Mouse (Mus musculus): ENCODE data around the gene Qtrt1. TPM values are rescaled to one million over a fixed set of nuclear protein-coding genes. Genes with fewer than 3 reads are reported as not detected.

The Qtrt1 gene
- total and polyA plus RNA-seq, 3 experiments, result 48.1 to 57.8 (median 56.8) TPM

GRCm38 (mm10) chr9:21395692-21396091 is 15.9 kb upstream of the Qtrt1 start:
- Histone ChIP-seq H3K36me3 (replicated peaks in 1 of 2; ENCODE audit: control insufficient read depth in 1 of 2, insufficient read depth in 1 of 2, low read length in 1 of 2) (peaks cover 84 to 98% of the 10 kb centered on the region in 2 experiments), H3K9me3 (replicated peaks; ENCODE audit: low read length) (no peaks in the 10 kb centered on the region), H3K9ac (ENCODE audit: insufficient read depth, low read depth) (no peak overlapping the region), H3K79me2 (replicated peaks; ENCODE audit: control insufficient read depth, extremely low read depth, insufficient read depth, poor library complexity, severe bottlenecking) (no peaks in the 10 kb centered on the region; the same call in 1 of the 2 replicates), H3K27me3 (replicated peaks) (no peaks in the 10 kb centered on the region), H3K27ac (ENCODE audit: insufficient read depth, low read depth) (no peak overlapping the region), H3K4me2 (ENCODE audit: insufficient read depth, low read depth, poor library complexity, severe bottlenecking) (no peak overlapping the region), H3K4me1 (ENCODE audit: control insufficient read depth in 1 of 2, insufficient read depth in 2 of 2) (no peaks in the 10 kb centered on the region), H3K4me3 (replicated peaks in 1 of 3; ENCODE audit: low read depth in 2 of 3, low read length in 2 of 3, poor library complexity in 1 of 3) (no peak overlapping the region)
- dilution Hi-C loops (cut with MboI; ENCODE audit: extremely low pct_ligation_motif_present, extremely low pct_unique_long_range_greater_than_20kb, low sequenced_read_pairs), result no loop called here
- TF ChIP-seq CHD1 (IDR thresholded peaks at IDR 0.05; ENCODE audit: low read depth, low read length) (no peak), ETS1 (conservative IDR thresholded peaks at IDR 0.05; ENCODE audit: low read depth, low read length) (no peak), RAD21 (IDR thresholded peaks at IDR 0.05; ENCODE audit: low read depth, low read length) (no peak), HCFC1 (IDR thresholded peaks at IDR 0.05; ENCODE audit: low read depth, low read length) (no peak), MYC (IDR thresholded peaks at IDR 0.05; ENCODE audit: low read depth, low read length) (no peak), MXI1 (IDR thresholded peaks at IDR 0.05; ENCODE audit: low read depth, low read length) (no peak), NELFE (IDR thresholded peaks at IDR 0.05; ENCODE audit: low read depth, low read length) (no peak), GABPA (IDR thresholded peaks at IDR 0.05; ENCODE audit: insufficient replicate concordance, low read depth, low read length) (no peak), KAT2A (IDR thresholded peaks at IDR 0.05; ENCODE audit: insufficient replicate concordance, low read length) (no peak), TBP (conservative IDR thresholded peaks at IDR 0.05; ENCODE audit: low read depth, low read length) (no peak), PAX5 (IDR thresholded peaks at IDR 0.05; ENCODE audit: low read length) (no peak), ZC3H11A (IDR thresholded peaks at IDR 0.05; ENCODE audit: low read depth, low read length) (no peak), POLR2A (IDR thresholded peaks at IDR 0.05; ENCODE audit: low read depth, low read length) (no peak)
- in situ Hi-C loops (cut with MboI; ENCODE audit: low pct_ligation_motif_present, low pct_unique_long_range_greater_than_20kb, low sequenced_read_pairs), result no loop called here
- no peak for DNase-seq (ENCODE audit: extremely low read depth)

GRCm38 (mm10) chr9:21397170-21397569 is 14.5 kb upstream of the Qtrt1 start:
- Histone ChIP-seq H3K9ac (ENCODE audit: insufficient read depth, low read depth) (no peak overlapping the region), H3K4me1 (ENCODE audit: control insufficient read depth in 1 of 2, insufficient read depth in 2 of 2) (no peaks in the 10 kb centered on the region), H3K27me3 (replicated peaks) (no peaks in the 10 kb centered on the region), H3K9me3 (replicated peaks; ENCODE audit: low read length) (no peaks in the 10 kb centered on the region), H3K36me3 (replicated peaks in 1 of 2; ENCODE audit: control insufficient read depth in 1 of 2, insufficient read depth in 1 of 2, low read length in 1 of 2) (peaks cover 83 to 98% of the 10 kb centered on the region in 2 experiments), H3K27ac (ENCODE audit: insufficient read depth, low read depth) (no peak overlapping the region), H3K4me2 (ENCODE audit: insufficient read depth, low read depth, poor library complexity, severe bottlenecking) (no peak overlapping the region), H3K4me3 (replicated peaks in 1 of 3; ENCODE audit: low read depth in 2 of 3, low read length in 2 of 3, poor library complexity in 1 of 3) (no peak overlapping the region), H3K79me2 (replicated peaks; ENCODE audit: control insufficient read depth, extremely low read depth, insufficient read depth, poor library complexity, severe bottlenecking) (no peaks in the 10 kb centered on the region; the same call in 1 of the 2 replicates)
- TF ChIP-seq MAFK (IDR thresholded peaks at IDR 0.05; ENCODE audit: insufficient replicate concordance, low read length), result no peak
- TF ChIP-seq USF1 (IDR thresholded peaks at IDR 0.05; ENCODE audit: low read depth, low read length), result no peak
- TF ChIP-seq ZC3H11A (IDR thresholded peaks at IDR 0.05; ENCODE audit: low read depth, low read length), result no peak
- no peak for TF ChIP-seq SIN3A (IDR thresholded peaks at IDR 0.05; ENCODE audit: low read length)
- in situ Hi-C loops (cut with MboI; ENCODE audit: low pct_ligation_motif_present, low pct_unique_long_range_greater_than_20kb, low sequenced_read_pairs), result no loop called here
- DNase-seq (ENCODE audit: extremely low read depth), result no peak
- dilution Hi-C loops (cut with MboI; ENCODE audit: extremely low pct_ligation_motif_present, extremely low pct_unique_long_range_greater_than_20kb, low sequenced_read_pairs), result no loop called here

Data from CH12.LX (cell line).